Mouse (Mus musculus) gastrocnemius, postnatal 36 days (tissue): ENCODE measurements around the gene Spen. TPM values are rescaled to one million over a fixed set of nuclear protein-coding genes. Genes with fewer than 3 reads are reported as not detected.
A peak's percentile ranks its signal among the peaks of the same experiment; 100 is the strongest.

Experiments
- DNase-seq, 2 experiments: peaks; one replicate each; pipeline ENCODE4 v3.0.0; 2022
- intact Hi-C: fragments of 180-260 bp; cut with DNase I; formaldehyde crosslinking; loops from one replicate; pipeline ENCODE4 v1.15.1; 2025
- total RNA-seq, 2 experiments: library from RNA; stranded (reverse); gene quantifications; 2 replicates each; pipeline ENCODE4 v1.2.3; 2021

The Spen gene
- total RNA-seq, 2 experiments from 2014 or later = 17.1 to 21.8 TPM

- intact Hi-C loops = no loop called here
- DNase-seq = no peak
Observed at GRCm38 (mm10) chr4:141426796-141427745, 111.3 kb downstream of the Spen start.

GRCm38 (mm10) chr4:141425484-141426479 lies 112.6 kb downstream of the Spen start:
- intact Hi-C loops = no loop called here
- peak in 1 of 2 experiments; percentile 45 for DNase-seq

DNA sequence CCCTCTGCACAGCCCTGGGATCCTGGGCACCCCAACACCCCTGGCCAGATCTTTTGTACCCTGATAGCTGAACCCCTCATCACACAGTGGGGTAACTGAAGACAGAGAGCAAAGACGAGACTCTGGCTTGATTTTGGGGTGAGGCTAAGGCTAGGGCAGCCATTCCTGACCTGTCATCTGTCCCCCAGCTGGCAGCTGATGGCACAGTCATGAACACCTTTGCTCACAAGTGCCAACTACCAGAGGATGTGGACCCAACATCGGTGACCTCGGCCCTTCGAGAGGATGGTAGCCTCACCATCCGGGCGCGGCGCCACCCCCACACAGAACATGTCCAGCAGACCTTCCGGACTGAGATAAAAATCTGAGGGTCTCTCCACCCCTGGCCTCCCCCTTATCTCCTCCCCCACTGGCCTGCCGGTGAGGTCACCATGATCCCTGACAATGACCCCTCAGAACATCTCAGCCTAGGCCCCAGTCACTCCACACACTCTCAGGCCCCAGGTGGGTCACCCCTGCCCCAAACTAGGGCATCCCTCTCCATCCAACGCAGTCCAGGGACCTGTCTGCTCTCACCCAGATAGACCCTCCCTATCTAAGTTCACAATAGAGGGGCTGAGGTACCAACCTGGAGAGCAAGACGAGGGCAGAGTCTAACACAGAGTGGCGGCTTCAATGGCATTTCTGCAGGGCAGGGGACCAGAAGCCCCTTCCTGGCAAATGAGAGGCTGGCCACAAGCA lies 114.5 kb downstream of the Spen start:
- intact Hi-C loops = no loop called here
- DNase-seq = no peak

- intact Hi-C loops = no loop called here
- DNase-seq = no peak
Observed at GRCm38 (mm10) chr4:141423288-141423687, 115.1 kb downstream of the Spen start.

- DNase-seq = no peak
Observed at GRCm38 (mm10) chr4:141422841-141423240, 115.6 kb downstream of the Spen start.

DNA sequence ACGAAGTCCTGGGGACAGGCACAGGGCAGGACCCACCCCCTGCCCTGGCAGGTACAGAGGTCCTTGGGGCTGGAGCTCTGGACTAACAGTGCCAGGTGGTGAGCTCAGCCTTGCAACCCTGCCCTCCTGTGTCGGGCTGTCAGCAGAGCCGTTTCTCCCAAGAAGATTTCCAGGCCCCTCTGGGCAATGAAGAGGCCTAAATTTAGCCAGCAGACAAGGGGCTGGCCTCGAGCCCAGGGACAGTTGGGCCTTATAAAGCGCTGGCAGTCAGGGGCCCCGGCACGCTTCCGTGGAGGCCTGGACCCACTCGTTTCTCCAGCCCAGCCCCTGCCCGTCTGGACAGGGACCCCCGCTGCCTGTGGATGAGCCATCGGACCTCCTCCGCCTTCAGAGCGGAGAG lies 117.0 kb downstream of the Spen start:
- intact Hi-C loops = no loop called here
- peak; percentile 62 to 65 for DNase-seq

More at GRCm38 (mm10) chr4:141422841-141423240, 115.6 kb downstream of the Spen start:
- intact Hi-C loops = no loop called here

DNA sequence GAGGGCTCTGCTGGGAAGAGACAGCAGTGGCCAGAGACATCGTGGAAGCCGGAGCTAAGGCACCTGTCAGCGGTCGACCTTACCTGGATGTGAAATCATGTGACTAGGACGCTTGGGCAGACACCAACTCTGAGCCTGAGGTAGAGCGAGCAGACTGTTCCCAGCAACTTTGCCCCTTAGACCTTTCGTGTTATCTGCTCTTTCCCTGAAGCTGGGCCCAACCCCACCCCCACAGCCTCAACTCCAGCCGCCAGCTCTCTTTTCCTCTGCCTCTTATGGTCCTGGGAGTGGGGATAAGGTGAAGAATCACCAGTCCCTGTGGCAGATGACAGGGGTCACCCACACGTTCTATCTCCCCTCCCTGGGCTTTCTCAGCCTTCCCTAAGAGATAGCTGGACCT lies 117.5 kb downstream of the Spen start:
- no peak for DNase-seq
- intact Hi-C loops = no loop called here

- DNase-seq = no peak
- intact Hi-C loops = no loop called here
Observed at GRCm38 (mm10) chr4:141420192-141420829, 118.1 kb downstream of the Spen start, which contains the start of gene Hspb7. TSS of gene Hspb7 (plus strand) at chr4:141420779.

GRCm38 (mm10) chr4:141419398-141420191 lies 118.8 kb downstream of the Spen start:
- no peak for DNase-seq
- intact Hi-C loops = no loop called here

Other genes with a start within 250 kb of the Spen start
- gene Epha2, start 237.4 kb downstream of the Spen start, total RNA-seq = 1 to 10 TPM; 2.4 to 2.6 TPM
- under 1 TPM; 0.18 to 0.22 TPM for gene Fam131c, start 170.4 kb downstream of the Spen start, total RNA-seq
- under 1 TPM; 0.17 to 0.26 TPM for gene Clcnka, start 139.9 kb downstream of the Spen start, total RNA-seq
- under 1 TPM in 1 of 2 experiments, not detected in 1; 0.27 TPM for gene Clcnkb, start 122.6 kb downstream of the Spen start, total RNA-seq
- 100 to 1,000 TPM; 198 to 366 TPM for gene Hspb7, start 117.8 kb downstream of the Spen start, total RNA-seq
- gene Srarp, start 102.5 kb downstream of the Spen start, total RNA-seq = under 1 TPM; 0.31 to 0.67 TPM
- 10 to 100 TPM; 25.2 to 25.5 TPM for gene Zbtb17, start 93.9 kb downstream of the Spen start, total RNA-seq
- under 1 TPM; 0.64 to 0.84 TPM for gene Fblim1, start 67.5 kb upstream of the Spen start, total RNA-seq
- gene Tmem82, start 80.0 kb upstream of the Spen start, total RNA-seq = 1 to 10 TPM in 1 of 2 experiments, under 1 TPM in 1; 0.62 to 1.4 TPM
- gene Slc25a34, start 85.2 kb upstream of the Spen start, total RNA-seq = 10 to 100 TPM; 10.3 to 26.0 TPM
- gene Plekhm2, start 126.3 kb upstream of the Spen start, total RNA-seq = 10 to 100 TPM; 23.6 to 30.5 TPM
- 1 to 10 TPM; 5.2 to 9.3 TPM for gene Rsc1a1, start 147.0 kb upstream of the Spen start, total RNA-seq
- 10 to 100 TPM; 38.7 to 50.5 TPM for gene Ddi2, start 184.8 kb upstream of the Spen start, total RNA-seq
- under 1 TPM in 1 of 2 experiments, not detected in 1; 0.23 TPM for gene Agmat, start 208.1 kb upstream of the Spen start, total RNA-seq